Mouse (Mus musculus): Measurements from ENCODE around the gene Gm5901.
A peak's percentile ranks its signal among the peaks of the same experiment; 100 is the strongest.

The Gm5901 gene

DNA sequence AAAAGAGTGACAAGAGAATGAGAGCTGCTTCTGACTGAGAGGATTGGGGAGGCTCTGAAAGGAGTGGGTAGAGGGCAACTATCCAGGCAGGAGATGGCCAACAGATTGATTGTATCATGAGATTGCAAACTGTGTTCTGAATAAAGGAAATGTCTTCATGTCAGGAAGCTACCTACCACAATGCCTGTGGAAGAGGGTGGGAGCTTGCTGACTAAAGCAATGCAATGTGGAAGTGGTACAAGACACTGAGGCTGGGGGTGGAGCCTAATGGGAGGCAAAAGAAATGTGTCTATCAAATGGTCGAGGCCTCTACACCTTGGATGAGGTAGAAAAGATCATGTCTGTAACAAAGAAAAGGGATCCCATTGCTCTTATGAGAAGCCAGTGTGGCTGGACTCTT is 31.5 kb downstream of the Gm5901 start:
- no peak for DNase-seq

DNA sequence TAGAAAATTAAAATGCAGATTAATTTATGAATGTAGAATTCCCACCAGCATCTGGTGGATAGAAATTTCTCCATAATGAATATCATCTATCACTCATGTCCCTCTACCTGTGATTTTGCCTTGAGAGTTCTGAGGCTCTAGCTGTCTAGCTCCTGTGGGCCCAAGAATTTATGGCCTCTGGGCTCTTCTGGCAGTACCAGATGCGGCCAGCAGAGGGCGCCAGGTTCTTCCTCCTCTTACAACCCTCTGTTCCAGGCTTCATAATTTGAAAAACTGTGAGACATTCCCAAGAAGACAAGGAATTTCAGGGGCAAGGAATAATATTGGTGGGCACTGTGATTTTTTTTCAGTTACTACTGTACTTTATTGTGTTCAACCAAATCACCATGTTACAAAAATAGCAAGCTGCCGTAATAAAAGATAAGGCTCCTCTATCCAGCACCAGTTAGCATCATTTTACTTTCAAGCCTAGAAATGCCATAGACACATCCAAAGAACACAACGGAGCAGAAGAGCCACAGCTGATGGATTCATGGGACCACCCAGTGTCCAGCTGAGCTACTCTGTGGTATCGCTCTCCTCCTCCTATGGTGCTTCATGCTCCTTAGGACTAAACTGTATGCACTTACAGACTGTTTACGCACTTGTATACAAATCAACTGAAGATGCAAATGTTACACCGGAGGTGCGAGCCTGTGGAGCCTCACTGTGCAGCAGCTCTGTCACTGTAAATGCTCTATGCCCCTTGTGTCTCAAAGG is 37.2 kb downstream of the Gm5901 start:
- DNase-seq, result peak; percentile 80 to 86

DNA sequence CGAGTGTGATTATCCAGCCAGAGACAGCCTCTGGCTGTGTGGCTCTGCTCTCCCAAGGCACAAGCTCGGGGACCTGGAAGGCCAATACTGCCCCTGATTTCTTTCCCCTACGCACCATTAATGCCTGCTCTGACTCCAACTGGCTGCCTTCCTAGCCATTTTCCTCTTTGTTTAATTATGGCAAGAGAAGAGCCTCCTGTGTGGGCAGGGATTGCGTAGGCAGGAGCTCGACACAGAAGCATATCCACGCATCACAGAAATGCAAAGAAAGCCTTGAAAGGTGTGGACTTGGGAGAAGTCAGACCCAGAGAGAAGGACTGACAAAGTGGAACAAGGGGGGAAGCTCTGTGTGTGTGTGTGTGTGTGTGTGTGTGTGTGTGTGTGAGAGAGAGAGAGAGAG is 39.5 kb downstream of the Gm5901 start:
- DNase-seq, result no peak

DNA sequence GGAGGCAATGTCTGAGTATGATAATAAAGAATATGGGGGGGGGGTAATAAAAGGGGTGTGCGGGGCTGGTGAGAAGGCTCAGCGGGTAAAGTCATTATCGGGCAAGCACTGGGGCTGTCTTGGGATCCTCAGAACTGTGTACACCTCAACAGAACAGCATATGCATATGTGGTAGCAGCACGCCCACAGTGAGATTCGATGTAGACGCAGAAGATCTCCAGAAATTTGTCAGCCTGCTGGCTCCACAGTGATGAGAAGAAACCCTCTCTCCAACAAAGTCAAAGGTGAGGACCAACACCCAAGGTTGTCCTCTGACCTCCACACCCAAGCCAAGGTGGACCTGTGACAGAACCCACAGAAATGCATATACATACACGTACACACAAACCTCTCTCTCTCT is 41.7 kb downstream of the Gm5901 start:
- no peak for DNase-seq

DNA sequence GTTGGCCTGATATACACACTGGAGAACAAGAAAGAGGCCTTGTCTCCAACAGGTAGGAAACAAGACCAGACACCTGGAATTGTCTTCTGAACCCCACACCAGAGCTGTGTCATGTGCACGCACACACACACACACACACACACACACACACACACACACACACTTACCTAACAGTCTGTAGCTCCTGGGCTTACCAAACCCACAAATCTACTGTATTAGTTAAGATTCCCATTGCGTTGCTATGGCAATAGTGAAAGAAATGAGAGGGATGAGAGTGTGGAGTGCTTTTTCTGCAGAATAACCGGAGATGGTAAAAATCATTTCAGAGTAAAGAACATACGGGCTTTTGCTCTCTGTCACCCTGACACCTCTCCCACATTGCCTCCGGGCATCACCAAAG is 43.3 kb downstream of the Gm5901 start:
- DNase-seq, result no peak

DNA sequence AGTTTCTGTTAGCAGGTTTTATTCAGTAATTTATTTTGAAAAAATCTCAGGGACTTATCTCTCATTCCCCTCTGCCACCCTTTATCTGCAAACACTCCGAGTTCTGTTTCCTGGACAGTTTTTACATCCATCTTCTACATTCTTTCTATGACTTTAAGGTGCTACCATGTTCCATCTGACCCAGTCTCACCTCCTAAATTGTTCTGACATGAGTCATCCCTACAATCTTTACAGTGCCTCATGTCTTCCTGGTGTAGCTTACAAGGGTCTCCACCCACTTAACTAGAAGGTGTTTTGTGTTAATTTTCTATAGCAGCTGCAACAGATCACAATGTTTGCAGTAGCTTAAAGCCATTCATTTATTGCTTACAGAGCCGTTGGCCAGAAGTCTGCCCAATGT is 46.1 kb downstream of the Gm5901 start:
- DNase-seq, result no peak

DNA sequence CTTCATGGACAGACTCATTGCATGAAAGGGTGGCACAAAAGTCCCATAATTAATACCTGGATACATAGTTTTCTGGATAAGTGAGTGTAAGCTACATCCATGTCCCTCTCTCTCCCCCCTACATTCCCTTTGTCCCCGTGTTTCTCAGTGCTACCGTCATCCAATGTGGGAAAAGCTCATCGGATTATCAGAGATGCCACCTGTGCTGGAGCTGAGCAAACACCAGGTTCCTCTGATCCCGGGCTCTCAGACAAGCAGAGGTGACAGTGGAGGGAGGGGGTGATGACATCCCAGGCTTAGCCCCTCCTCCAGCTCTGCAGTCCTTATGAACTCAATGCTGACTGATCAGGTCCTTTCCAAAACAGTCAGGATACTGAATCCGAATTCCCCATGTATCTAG is 49.5 kb downstream of the Gm5901 start:
- DNase-seq, result no peak

DNA sequence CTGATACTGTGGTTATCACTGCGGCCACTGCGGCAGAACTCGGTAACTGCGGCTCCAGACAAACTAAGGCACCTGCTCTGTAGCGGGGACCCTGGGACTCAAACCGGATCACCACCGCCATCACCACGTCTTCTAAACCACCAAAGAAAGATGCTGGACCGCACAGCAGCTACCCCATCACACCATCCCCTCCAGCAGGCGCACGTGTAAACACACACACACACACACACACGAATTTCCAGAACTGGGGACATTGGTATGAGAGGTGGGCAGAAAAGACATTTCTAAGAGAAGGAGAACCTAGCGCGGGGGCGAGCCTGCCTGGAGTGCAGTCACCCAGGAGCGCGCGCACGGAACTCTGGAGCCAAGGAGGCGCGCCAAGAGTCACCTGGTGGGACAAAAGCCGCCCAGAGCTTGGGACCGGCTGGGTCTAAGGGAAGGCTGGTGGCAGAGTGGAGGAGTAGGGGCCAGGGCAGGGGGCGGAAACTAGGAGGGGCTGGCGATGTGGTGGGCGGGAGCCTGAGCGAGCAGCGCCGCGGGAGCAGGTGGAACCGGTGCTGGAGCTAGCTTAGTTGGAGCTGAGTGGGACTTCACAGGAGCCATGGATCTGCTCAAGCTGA is 50.7 kb downstream of the Gm5901 start, which contains the start of gene Cckbr:
TSS of gene Cckbr (plus strand) at position 308 of the 620 bp plus-strand sequence.
- no peak for DNase-seq

DNA sequence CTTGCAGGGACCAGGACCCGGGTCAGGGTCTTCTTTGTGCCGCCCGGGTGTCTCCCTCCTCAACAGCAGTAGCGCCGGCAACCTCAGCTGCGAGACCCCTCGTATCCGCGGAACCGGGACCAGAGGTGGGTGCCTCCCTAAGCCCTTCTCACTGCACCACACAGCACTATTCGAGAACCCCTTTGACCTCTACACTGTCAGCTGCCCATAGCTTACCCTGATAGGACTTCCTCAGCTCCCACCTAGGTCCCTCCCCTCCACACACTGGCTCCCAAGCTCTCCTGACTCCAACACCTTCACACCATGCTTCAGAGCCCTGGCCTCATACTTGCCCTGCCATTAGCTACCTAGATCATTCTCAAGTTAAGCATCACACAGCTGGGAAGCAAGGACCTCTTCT is 51.2 kb downstream of the Gm5901 start:
- no peak for DNase-seq
